Mouse (Mus musculus): ENCODE data around the gene Cnnm1.

The Cnnm1 gene

DNA sequence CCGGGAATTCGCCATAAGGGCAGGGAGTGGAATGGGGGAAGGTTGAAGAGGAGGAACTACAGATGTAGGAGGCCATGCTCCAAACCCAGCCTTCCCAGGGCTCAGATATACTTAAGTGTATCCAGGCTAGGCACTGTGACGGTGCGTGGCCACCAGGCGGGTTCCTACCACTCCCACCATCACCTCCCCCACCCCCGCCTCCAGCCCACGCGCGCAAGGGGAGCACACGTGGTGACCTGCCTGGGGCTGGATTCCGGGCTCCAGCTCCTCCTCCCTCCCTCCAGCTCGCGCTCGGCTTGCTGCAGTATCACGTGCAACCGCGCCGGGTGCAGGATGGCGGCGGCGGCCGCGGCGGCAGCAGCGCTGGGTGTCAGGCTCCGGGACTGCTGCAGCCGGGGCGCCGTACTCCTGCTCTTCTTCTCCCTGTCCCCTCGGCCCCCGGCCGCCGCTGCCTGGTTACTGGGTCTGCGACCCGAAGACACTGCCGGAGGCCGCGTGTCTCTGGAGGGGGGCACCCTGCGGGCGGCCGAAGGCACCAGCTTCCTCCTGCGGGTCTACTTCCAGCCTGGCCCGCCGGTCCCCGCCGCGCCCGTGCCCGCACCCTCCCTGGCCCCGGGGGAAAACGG, at the start of gene Cnnm1:
Cnnm1 (plus strand) TSS at position 325 of the 626 bp plus-strand sequence.
- peak; percentile 51 for DNase-seq (ENCODE audit: inconsistent ontology term)

DNA sequence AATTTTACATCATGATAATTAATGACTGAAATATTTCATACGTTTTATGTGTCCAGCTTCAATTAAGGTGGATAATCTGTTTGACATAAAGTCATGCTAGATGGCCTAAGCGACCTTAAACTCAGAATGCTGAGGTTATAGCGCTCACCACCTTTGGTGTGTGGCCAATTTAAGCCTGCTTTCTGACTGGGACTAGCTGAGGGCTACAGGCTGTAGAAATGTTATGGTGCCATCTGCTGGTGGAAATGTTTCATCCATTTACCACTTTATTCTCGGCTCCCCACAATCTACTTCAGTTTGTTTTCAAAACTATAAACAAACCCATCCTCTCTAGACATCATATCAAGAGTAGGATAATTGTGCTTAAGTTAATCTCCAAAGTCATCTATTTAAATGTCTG, 43.9 kb upstream of the Cnnm1 start:
- peak; percentile 16 for DNase-seq (ENCODE audit: inconsistent ontology term)

DNA sequence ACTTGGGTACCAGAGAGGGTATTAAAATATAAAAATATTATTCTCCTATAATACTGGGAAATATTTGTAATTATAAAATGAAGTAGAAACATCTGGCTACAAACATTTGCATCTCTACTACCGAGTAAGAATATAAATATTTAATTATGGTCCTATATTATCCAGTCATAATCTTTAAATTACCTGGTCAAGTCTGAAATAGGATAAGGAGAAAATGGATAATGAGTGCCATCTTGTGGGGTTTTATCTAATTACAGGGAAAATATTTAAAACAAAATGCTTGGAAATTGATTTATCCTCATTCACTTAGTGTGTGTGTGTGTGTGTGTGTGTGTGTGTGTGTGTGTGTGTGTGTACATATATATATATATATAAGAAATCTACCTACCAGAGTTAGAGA, 33.1 kb upstream of the Cnnm1 start:
- no peak for DNase-seq (ENCODE audit: inconsistent ontology term)

DNA sequence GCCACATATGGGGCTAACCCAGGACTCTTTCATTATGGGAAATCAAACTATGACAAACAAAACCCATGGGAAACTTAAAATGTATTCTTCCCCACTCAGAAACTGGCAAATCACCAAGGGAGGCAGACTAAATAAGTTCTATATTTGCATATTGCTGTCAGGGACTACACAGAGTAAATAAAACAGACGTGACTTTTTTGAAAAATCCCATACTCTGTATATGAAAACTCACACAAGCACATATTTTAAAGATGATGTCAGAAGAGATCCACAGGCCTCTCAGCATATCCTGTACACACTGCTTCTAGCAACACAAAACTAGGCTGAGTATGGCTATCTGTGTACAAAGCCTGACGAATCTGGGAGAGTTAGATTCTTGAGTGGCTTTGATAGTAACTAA, 24.7 kb upstream of the Cnnm1 start:
- no peak for DNase-seq (ENCODE audit: inconsistent ontology term)

DNA sequence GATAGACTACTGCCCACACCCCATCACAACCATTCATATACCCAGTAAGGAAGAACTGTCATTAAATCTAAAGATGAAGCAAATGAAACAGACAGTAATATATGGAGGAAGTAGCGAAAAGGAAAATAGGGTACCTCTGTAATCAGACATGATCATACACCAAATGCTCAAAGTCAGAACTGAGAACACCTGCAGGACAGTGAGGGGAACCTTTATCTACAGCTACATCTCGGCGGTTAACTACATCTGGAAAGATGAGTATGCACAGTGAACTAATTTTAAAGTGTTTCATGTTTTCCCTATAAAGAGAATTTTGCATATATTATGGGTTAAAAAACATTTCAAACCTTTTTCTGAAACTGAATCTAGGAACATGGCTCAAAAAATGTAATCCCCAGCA, 19.7 kb upstream of the Cnnm1 start:
- no peak for DNase-seq (ENCODE audit: inconsistent ontology term)

DNA sequence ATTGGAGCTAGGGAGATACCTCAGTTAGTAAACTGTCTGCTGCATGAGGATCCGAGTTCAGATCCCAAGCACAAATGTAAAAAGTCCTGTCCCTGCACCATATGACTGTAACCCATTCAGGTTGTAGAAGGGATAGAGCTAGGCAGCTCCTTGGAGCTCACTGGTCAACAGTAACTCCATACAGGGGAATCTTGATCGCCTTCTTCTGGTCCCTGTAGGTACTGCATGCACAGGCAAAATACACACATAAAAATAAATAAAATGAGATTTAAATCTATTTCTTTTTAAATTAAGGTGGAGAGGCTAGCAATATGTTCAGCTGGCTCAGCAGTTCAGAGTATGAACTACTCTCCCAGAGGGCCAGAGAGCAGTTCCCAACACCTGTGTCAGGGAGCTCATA, 16.2 kb upstream of the Cnnm1 start:
- DNase-seq (ENCODE audit: inconsistent ontology term), result no peak

DNA sequence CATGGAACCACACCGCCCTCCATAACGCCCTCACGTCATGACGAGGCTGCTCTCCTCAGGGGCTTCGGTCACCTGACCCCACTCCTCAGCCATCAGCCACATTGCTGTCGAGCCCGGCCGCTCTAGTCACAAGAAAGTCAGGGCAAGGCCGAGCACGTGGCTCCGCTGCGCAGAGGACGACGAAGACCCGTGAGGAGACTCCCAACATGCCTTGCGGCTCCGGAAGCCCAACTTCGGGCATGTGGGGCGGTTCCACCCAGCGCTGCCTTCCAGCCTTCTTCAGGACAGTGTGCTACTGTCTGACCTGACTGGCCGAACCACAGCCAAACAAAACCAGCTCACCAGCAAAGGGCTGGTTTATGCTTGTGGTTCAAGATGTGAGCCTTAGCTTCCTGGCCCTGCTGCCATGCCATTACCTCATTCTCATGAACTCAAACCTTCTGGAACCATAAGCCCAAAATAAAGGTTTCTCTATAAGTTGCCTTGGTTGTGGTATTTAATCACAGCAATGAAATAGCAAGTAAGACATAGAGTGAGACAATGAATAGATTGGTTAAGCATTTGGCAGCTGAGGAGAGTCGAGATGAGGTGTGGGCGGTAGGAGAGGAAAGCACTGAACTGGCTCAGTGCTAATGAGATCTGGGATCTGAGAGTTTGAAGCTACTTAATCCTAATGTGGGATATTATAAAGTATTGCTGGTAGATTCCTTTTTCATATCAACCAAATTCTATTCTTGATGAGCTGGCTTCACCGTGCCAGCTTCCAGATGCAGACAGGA, 12.6 kb upstream of the Cnnm1 start:
- no peak for DNase-seq (ENCODE audit: inconsistent ontology term)

DNA sequence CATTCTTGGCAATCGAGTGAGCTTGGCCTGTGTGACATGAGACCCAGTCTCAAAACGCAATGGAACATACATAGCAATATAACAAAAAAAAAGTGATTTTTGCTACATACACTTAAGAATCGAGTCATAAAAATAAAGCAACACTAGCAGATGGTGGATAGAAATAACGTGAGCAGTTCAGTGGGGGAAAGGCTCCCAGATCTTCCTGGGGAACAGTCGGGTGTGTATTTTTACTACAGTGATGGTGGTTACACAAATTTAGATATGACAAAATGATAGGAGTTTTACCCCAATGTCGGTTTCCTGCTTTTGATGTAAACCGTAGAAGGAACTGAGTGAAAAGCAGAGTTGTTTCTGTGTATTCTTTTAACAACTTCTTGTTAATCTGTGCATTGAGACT, 990 bp upstream of the Cnnm1 start:
- DNase-seq (ENCODE audit: inconsistent ontology term), result no peak

DNA sequence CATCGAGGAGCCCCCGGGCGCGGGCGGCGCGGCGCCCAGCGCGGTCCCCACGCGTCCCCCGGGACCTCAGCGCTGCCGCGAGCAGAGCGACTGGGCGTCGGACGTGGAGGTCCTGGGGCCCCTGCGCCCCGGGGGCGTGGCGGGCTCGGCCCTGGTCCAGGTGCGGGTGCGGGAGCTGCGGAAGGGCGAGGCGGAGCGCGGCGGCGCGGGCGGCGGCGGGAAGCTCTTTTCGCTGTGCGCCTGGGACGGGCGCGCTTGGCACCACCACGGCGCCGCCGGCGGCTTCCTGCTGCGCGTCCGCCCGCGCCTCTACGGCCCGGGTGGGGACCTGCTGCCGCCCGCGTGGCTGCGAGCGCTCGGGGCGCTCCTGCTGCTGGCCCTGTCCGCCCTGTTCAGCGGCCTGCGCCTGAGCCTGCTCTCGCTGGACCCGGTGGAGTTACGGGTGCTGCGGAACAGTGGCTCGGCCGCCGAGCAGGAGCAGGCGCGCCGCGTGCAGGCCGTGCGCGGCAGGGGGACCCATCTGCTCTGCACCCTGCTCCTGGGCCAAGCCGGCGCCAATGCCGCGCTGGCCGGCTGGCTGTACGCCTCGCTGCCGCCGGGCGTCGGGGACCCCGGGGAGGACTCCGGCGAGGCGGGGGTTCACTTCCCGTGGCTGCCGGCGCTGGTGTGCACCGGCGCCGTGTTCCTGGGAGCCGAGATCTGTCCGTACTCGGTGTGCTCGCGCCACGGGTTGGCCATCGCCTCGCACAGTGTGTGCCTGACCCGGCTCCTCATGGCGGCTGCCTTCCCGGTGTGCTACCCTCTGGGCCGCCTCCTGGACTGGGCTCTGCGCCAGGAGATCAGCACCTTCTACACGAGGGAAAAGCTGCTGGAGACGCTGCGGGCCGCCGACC, 778 bp downstream of the Cnnm1 start:
- peak; percentile 23 for DNase-seq (ENCODE audit: inconsistent ontology term)

DNA sequence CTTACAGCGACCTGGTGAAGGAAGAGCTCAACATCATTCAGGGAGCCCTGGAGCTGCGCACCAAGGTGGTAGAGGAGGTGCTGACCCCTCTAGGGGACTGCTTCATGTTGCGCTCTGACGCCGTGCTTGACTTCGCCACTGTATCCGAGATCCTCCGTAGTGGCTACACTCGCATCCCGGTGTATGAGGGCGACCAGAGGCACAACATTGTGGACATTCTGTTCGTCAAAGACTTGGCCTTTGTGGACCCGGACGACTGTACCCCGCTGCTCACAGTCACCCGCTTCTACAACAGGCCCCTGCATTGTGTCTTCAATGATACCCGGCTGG, 1.4 kb downstream of the Cnnm1 start:
- DNase-seq (ENCODE audit: inconsistent ontology term), result no peak

DNA sequence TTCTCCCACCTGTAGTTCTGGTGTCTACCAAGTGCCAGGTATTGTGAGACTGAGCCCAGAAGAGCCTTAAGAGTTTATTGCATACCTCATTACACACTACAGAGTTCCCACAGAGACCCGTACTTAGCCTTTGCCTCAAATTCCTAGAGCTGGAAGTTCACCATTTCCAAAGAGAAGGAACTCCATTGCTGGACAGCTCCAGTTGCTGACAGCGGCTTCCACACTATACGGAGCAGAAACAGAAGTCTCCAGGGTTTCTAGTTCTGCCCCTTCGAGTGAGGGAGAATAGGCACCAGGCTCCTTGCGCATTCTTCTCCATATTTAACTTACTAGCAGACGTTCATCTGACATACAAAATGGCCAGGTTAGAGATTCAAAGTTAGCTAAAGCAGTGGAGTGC, 2.0 kb downstream of the Cnnm1 start:
- DNase-seq (ENCODE audit: inconsistent ontology term), result peak; percentile 18

DNA sequence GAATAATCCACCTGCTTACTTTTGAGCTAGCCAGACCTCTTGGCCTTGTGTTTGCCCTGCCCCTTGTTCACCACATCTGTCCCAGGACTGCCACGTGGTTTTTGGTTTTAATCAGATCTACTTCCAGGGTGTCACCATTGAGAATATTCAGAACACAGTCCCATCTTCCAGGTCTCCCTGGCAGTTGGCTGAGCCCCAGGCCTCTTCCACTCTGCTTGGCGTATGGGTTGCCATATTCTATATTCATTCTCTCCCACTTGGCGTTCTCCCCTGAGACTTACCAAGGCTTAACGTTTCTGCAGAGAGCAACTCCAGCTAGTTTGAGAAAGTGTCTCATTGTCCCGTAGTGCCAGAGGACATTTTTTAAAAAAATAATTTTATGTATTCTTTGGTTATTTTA, 2.7 kb downstream of the Cnnm1 start:
- DNase-seq (ENCODE audit: inconsistent ontology term), result no peak

DNA sequence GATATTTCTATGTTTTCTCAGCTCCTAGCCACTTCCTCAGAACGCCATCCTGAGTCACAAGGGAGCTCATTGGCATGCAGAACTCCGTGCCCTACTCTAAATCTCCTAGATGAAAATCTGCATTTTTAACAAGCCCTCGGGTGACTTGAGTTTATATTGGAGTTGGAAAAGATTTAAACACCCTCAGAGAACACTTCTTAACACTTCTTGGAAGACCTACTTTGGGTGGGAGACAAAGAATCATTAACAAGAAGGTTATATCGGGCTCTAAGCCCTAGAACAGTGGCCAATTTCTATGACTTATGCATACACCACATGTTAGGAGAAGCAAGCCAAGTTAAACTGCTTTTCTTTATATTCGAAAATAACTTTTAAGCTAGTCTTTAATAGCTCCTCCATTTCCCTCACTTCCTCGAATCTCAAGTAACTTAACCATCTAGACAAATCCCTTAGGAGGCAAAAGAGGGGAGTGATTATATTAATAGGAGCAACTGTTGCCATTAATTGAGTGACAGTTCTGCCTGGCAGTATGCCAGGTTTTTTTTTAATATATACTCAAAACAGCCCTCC, 4.5 kb downstream of the Cnnm1 start:
- no peak for DNase-seq (ENCODE audit: inconsistent ontology term)

DNA sequence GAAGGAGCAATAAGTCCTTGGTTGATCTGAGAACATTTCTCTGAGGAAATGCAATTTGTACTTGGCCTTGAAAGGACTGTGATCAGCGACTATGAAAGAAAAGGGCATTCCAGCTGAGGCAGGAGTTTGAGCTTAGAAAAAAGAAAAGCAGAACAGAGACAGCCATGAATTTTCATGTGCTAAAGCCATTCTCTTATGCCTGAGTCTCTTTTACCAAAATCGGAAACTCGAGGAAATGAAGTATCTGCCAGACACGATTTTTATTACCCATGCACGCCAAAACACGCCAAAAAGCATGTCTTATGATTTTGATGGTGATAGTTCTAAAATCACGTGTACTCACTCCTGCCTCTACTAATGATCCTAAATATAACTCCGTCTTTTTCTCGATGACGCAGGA, 11.3 kb downstream of the Cnnm1 start:
- DNase-seq (ENCODE audit: inconsistent ontology term), result no peak

DNA sequence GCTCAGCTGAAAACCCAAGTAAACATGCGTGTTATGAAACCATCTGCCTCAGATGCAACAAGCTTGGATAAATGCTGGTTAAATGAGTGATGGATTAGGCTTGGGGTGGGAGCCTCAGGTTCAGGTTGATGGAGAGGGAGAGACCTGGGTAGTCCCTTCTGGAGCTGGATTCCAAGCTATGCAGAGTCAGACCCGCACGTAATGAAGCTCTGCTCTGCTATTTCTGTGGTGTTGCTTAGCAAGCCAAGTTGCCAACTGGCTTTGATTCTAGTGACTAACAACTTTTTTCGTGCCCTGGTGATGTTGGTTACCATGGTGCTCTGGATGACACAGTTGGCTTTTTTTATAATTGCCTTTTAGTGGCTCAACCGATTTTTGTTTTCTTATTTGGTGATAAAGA, 11.9 kb downstream of the Cnnm1 start:
- no peak for DNase-seq (ENCODE audit: inconsistent ontology term)

DNA sequence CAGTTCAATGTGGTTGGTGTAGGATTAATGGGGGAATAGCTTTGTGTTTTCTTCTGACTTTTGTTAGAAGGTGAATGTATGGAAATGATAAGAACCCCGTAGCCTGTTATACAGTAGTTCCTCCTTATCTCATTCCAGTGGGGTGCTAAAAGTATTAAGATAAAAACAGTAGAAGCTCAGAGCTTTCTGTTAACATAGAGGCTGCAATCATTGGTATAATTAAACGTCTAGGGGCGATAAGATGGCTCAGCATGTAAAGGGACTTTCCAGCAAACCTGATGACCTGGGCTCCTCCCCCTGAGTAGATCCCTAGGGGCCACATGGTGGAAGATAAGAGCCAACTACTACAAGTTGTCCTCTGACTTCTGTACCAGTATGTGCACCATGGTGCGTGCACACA, 12.8 kb downstream of the Cnnm1 start:
- DNase-seq (ENCODE audit: inconsistent ontology term), result no peak

DNA sequence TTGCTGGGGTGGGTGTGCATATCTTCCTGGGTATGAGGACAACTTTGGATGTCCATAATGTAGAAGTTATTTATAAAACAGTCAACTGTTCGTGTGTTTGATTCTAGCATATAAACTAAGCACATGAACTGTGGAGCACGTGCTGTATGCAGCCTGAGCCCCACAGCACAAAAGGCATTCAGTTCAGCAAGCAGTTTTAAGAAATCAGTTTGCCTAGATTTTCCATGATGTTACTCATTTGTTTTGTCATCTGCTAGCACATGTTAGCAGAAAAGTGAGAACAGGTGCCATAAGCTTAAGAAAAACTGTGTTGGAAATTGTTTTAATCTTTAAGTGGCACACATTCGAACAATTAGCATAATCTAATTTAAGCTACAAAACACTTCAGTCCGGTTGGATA, 19.7 kb downstream of the Cnnm1 start:
- DNase-seq (ENCODE audit: inconsistent ontology term), result no peak

DNA sequence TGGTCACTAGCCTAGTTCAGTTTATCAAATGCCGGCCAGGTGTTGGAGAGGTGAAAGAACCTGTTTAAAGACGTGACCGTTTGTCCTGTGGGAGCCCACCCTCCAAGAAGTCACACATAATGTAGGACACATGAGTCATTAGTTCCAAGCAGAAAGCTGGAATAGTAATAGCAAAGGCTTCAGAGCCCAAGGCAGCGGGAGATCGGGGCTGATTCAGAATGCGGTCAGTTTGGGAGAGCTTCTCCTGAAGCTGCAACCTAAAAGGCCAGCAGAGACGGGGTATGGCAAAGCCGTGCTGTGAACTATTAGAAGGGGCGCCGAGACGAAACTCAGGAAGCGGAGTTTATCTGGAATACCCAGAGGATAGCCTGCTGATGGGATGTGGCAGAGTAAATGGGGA, 20.2 kb downstream of the Cnnm1 start:
- DNase-seq (ENCODE audit: inconsistent ontology term), result no peak

DNA sequence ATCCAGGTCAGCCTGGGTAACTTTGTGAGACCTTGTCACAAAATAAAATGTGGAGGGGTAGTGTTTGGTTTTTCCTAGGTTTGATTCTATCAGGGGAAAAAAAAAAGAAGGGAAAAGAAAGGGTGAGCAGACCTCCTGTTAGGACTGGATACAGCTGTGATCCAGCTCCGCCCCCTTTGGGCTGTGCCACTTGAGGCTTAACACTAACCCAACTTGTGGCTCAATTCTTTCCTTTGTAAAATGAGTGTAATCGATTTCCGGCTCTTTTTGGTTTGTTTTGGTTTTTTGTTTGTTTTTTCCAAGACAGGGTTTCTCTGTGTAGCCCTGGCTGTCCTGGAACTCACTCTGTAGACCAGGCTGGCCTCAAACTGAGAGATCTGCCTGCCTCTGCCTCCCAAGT, 21.9 kb downstream of the Cnnm1 start:
- no peak for DNase-seq (ENCODE audit: inconsistent ontology term)

DNA sequence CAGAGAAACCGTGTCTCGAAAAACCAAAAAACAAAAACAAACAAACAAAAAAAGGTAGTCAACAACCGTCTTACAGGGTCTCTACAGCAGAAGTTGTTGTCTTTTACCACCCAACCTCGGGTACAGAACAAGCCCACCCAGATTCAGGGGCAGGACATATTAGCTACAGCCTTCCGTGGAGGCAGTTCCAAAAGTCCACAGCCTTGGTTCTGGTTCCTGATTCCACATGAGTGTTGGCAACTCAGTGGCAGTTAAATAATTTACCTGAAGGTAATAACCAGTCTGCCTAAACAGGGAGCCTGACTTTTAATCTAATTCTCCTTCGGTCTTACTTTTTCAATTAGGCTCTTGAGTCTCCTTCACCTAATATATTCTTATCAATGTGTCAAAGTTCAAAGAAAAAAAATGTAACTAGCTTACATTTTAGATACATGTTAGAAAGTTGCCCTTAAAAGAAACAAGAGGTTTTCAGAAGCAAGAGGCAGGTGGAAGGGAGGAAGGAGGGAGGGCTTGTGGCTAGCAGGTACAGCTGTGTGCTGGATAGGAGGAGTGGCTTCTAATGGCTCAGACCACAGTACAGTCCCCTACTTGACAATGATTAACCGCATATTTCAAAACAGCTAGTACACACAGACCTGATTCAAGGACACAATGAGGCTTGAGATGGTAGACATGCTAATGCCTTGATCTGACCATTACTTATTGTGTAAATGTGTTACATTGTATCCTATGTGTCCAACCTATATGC, 23.5 kb downstream of the Cnnm1 start:
- DNase-seq (ENCODE audit: inconsistent ontology term), result no peak

DNA sequence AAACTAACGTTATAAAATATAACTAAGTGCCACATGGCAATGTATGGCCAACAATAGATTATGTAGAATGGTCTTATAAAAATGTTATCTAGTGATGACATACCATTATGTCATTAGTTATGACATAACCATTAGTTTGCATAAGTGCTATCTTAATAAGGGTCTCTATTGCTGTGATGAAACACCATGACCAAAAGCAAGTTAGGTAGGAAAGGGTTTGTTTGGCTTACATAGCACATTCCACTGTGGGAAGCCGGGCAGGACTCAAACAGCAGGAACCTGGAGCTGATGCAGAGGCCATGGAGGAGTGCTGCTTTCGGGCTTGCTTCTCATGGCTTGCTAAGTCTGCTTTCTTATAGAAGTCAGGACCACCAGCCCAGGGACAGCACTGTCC, 24.1 kb downstream of the Cnnm1 start:
- no peak for DNase-seq (ENCODE audit: inconsistent ontology term)

DNA sequence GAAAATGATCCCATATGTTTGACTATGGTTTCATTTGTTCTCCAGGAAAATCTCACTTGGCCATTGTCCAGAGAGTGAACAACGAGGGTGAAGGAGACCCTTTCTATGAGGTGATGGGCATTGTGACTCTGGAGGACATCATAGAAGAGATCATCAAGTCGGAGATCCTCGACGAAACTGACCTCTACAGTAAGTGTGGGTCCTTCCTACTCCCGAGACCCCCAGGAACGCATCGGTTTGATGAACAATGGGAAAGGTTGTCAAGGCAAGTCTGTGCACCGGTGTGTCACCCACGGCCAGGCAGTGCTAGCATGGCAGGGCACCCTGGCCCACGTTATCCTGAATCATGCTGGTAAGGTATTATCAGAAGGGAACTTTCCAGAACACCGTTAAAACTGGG, 24.8 kb downstream of the Cnnm1 start:
- DNase-seq (ENCODE audit: inconsistent ontology term), result no peak

Data from Muller cell, postnatal 12 days (primary cell).